Mouse (Mus musculus) thymus, adult 2 months (tissue): ENCODE data around the gene Cdc73.

Experiments used
- CTCF ChIP-seq: fragments of 200-500 bp; IDR thresholded peaks from 2 replicates; pipeline ENCODE4 v1.5.1; 2012; ENCODE audit warnings: mild to moderate bottlenecking, control low read depth, low read length, moderate library complexity, borderline replicate concordance; ENCODE audit not compliant: control insufficient read depth, poor library complexity, insufficient read depth; ENCODE audit errors: extremely low read depth
- POLR2A ChIP-seq: fragments of 200-500 bp; IDR thresholded peaks from 2 replicates; pipeline ENCODE4 v1.6.1; 2012; ENCODE audit warnings: mild to moderate bottlenecking, low read length, control low read depth, moderate library complexity; ENCODE audit not compliant: control insufficient read depth, poor library complexity, insufficient read depth; ENCODE audit errors: extremely low read depth

- no peak for TF ChIP-seq CTCF
- TF ChIP-seq POLR2A: no peak
Measured at GRCm38 (mm10) chr1:143645386-143645785, 57.3 kb downstream of the Cdc73 start.
